Comparison of ENCODE assay signal across 9 mouse cellular contexts in genomic region chr2:163531917-163532316, GRCm38 (mm10). TPM values are rescaled to one million over a fixed set of nuclear protein-coding genes. Genes with fewer than 3 reads are reported as not detected.
DNase-seq lines count a peak whose midpoint lies in the region; ATAC-seq and TF ChIP-seq lines count a peak whose summit lies in the region.
"Had no signal": no experiment of that assay in that cellular context is flagged by ENCODE, and none has a peak within 500 bp of the region (broad histone marks: within the 10 kb centered on the region; RNA-seq: fewer than 3 reads in every experiment).

No protein-coding gene starts in this region.

- no peak overlapping the region for H3K27ac ChIP-seq in liver, postnatal 0 days (ENCODE audit: low read depth)

- H3K27me3 ChIP-seq in Patski: peaks cover 31% of the 10 kb centered on the region
- H3K27me3 ChIP-seq in liver, postnatal 0 days (ENCODE audit: insufficient read depth, low read length): no peaks in the 10 kb centered on the region

- CTCF ChIA-PET in Patski (lab: Charles Lee): interaction anchor here (1.0 to 5.1 kb wide), 6 partner anchors 19 to 255 kb away, joined by 3 to 67 read pairs (median 7); no protein-coding TSS in a partner anchor

- TF ChIP-seq CTCF in Patski (IDR thresholded peaks at IDR 0.05): peak; percentile 94
- TF ChIP-seq CTCF in liver, postnatal 0 days (IDR thresholded peaks at IDR 0.05; ENCODE audit: low read depth): peak; percentile 92

- intact Hi-C loops in gastrocnemius, postnatal 14 days (cut with DNase I; ENCODE audit: low total_unique reads): loop anchor here (10.0 kb wide), 3 partner anchors 63 to 253 kb away; no protein-coding TSS in a partner anchor

- no peak for TF ChIP-seq EP300 in liver, postnatal 0 days (IDR thresholded peaks at IDR 0.05; ENCODE audit: low read depth)

- no peak overlapping the region for H3K9ac ChIP-seq in liver, postnatal 0 days (replicated peaks)

- 0 out of 2 replicates have a peak, but pooled peaks cover 4% of the 10 kb centered on the region for H3K36me3 ChIP-seq in liver, postnatal 0 days (replicated peaks; ENCODE audit: insufficient read depth, low read length)

- ATAC-seq in Patski: peak; percentile 59
- peak; percentile 26; the same call in 1 of the 2 replicates for ATAC-seq in liver, postnatal 0 days

- in situ Hi-C loops in Patski (cut with MboI; ENCODE audit: low pct_unique_long_range_greater_than_20kb): loop anchor here (10.0 kb wide), 2 partner anchors 63 to 183 kb away; no protein-coding TSS in a partner anchor

- H3K4me1 ChIP-seq in liver, postnatal 0 days (ENCODE audit: insufficient read depth): peaks cover 5% of the 10 kb centered on the region; the same call in 1 of the 2 replicates

- no peak overlapping the region for H3K4me3 ChIP-seq in liver, postnatal 0 days (ENCODE audit: low read depth, low read length)

- no peaks in the 10 kb centered on the region for H3K9me3 ChIP-seq in liver, postnatal 0 days (ENCODE audit: low read length)

- 12% methylated on average over 9 of the region's 9 CpGs for WGBS in liver, postnatal 0 days (ENCODE audit: insufficient replicate concordance)

- H3K4me2 ChIP-seq in liver, postnatal 0 days (ENCODE audit: low read depth, low read length): no peak overlapping the region

- DNase-seq in 416B (ENCODE audit: low read depth) (peak; percentile 70), Patski (ENCODE audit: low read depth, low spot score) (no peak)
- DNase-seq in cerebellum, postnatal 10 days: peak; percentile 93 to 96
- peak; percentile 78 for DNase-seq in gastrocnemius, postnatal 14 days
- DNase-seq in kidney, postnatal 10 days: peak; percentile 90
- DNase-seq in liver, postnatal 0 days: peak; percentile 86
- DNase-seq in right cerebral cortex, adult 18-20 months: peak; percentile 63
- peak; percentile 65 for DNase-seq in urinary bladder, adult 2 months (ENCODE audit: low spot score)

- POLR2A ChIA-PET in Patski (lab: Charles Lee): interaction anchor here (0.6 kb wide), 1 partner anchor 294 kb away, joined by 3 read pairs; no protein-coding TSS in a partner anchor

RNA-seq across cellular contexts. Expression of gene Hnf4a, which starts 25.3 kb away (rescaled TPM):
- 0.19 TPM for polyA plus RNA-seq in Patski (2021)
- total RNA-seq in gastrocnemius, postnatal 14 days (2021): not detected
- 25.1 and 27.5 TPM in 2 replicates for polyA plus RNA-seq in liver, postnatal 0 days (2015; fragmentation: Nextera tagmentation; extraction: Ambion mirVana)
- 0.22 and 0.51 TPM in 2 replicates for polyA plus RNA-seq in urinary bladder, adult 2 months (2012; rRNA removed)
- polyA plus RNA-seq: heart, embryonic 14.5 days had no signal

RNA-seq across cellular contexts. Expression of gene R3hdml, which starts 39.8 kb away (rescaled TPM):
- not detected for polyA plus RNA-seq in Patski (2021)
- total RNA-seq in gastrocnemius, postnatal 14 days (2021): not detected
- not detected in 2 replicates for polyA plus RNA-seq in liver, postnatal 0 days (2015; fragmentation: Nextera tagmentation; extraction: Ambion mirVana)
- not detected in 2 replicates for polyA plus RNA-seq in urinary bladder, adult 2 months (2012; rRNA removed)
- polyA plus RNA-seq: heart, embryonic 14.5 days had no signal

RNA-seq across cellular contexts. Expression of gene Fitm2, which starts 59.5 kb away (rescaled TPM):
- 11.7 TPM for polyA plus RNA-seq in Patski (2021)
- 10 to 100 TPM; 46.2 to 63.3 TPM for total RNA-seq in gastrocnemius, postnatal 14 days (2021)
- 15.1 and 16.9 TPM in 2 replicates for polyA plus RNA-seq in liver, postnatal 0 days (2015; fragmentation: Nextera tagmentation; extraction: Ambion mirVana)
- polyA plus RNA-seq in urinary bladder, adult 2 months (2012; rRNA removed): 4.7 and 7.0 TPM in 2 replicates

Comparison
In these comparisons a context has a peak if more than half of its experiments do, and no peak if none do; other contexts are left out.
1. RNA of gene Hnf4a, which starts 25.3 kb away (polyA plus RNA-seq): 25.1 to 27.5 TPM in liver, postnatal 0 days; 0.22 to 0.51 TPM in urinary bladder, adult 2 months and 0.19 TPM in Patski (single experiment); every median in the first group is over 10 times any median in the second.